Mouse (Mus musculus) left cerebral cortex, postnatal 25 days (tissue): ENCODE data around the gene Ski. TPM values are rescaled to one million over a fixed set of nuclear protein-coding genes. Genes with fewer than 3 reads are reported as not detected.

Experiments
- DNase-seq, 2 experiments: peaks; one replicate each; pipeline ENCODE4 v3.0.0; 2022; ENCODE audit warnings: low spot score in 2 of 2, mixed read lengths in 1 of 2
- intact Hi-C: fragments of 180-260 bp; cut with DNase I; formaldehyde crosslinking; loops from one replicate; pipeline ENCODE4 v1.15.1; 2025
- total RNA-seq, 2 experiments: library from RNA; stranded (reverse); gene quantifications; 2 replicates each; pipeline ENCODE4 v1.2.3; 2021

Gene Ski
- total RNA-seq, 2 experiments from 2014 or later: 111 to 112 TPM

DNA sequence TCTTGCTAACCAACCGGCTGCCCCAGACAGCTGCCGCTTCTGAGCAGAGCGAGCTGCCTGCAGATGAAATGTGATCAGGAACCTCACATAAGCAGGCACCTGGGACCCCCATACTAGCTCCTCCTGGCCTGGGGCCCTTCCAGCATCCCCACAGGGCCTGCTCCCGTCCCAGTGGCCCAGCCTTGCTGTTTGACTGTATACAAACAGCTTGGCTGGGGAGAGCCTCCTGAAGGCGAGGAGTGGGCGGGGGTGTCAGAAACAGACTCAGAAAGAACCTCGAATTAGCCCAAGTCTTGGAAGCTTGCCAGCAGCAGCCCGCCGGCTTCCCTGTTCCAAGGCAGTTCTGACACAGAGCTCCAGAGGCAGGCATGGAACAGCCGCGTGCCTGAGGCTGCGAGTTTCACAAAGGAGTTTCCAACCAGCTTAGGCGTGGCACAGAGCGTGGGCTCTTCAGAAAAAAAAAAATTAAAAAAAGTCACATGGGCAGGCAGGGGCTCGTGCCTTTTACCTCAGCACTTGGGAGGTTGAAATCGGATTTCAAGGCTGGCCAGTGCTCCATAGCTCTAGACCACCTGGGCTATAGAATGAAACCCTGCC is 99.8 kb downstream of the Ski start:
- intact Hi-C loops: loop anchor here (5.0 to 10.0 kb wide), 2 partner anchors 50 to 122 kb away; partner anchors contain the start of gene Faap20
- DNase-seq: peak; percentile 98 to 99

DNA sequence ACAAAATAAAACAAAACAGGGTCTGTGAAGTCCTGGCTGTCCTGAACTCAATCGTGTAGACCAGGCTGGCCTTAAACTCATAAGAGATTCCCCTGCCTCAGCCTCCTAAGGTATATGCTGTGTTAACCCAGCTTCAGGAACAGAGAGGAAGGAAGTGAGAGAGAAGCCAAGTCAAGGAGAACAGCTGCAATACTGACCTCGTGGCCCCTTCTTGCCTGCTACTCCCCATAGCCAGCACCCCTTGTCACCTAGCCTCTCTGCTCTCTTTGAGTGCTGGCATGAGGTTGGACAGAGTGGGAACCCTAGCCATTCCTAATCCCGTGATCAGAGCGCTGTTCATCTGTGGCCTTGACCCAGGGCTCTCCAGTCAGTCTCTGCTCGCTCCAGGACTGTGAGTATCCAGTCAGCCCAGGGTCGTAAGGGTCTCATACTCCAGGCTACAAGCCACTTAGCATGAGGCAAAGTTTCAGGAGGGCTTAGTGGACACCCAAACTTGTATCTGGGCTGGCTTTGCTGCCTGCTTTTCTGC is 100.4 kb downstream of the Ski start:
- intact Hi-C loops: loop anchor here (5.0 to 10.0 kb wide), 2 partner anchors 50 to 123 kb away; partner anchors contain the start of gene Faap20
- no peak for DNase-seq

DNA sequence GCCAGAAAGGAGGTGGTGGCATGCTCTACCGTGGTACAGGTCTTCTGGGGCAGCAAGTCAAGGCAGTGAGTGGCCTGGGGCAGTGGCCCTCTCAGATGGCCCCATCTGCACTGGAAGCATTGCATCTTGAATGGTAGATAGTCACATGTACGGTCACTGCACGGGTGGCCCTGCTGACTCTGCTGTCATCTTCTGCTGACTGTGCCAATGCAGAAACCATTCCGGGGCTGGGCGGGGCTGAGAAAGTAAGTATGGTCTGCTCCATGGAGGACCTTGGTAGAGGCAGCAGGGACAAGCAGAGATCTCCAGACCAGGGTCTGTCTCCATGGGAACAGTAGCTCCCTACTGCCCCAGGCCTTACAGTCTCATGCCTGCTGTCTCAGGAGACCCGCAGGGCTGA is 101.2 kb downstream of the Ski start:
- no peak for DNase-seq
- intact Hi-C loops: loop anchor here (5.0 to 10.0 kb wide), 2 partner anchors 51 to 124 kb away; partner anchors contain the start of gene Faap20

DNA sequence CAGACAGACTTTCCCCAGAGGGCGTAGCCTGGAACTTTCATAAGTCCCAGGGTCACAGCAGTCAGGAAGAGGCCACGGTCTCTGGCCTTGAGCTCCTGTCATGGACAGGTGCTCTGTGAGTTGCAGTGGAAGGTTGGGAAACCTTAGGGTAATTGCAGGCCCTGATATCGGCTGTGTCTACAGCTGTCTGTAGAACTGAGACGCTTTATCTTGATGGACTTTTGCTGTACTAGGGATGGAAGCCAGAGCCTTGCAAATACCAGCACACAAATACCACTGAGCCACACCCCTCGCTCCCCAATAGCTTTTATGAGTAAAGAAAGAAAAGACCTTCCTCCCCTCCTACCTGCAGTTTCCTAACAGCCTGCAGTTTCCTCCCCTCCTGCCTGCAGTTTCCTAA is 101.8 kb downstream of the Ski start:
- DNase-seq: no peak
- intact Hi-C loops: loop anchor here (5.0 to 10.0 kb wide), 2 partner anchors 52 to 124 kb away; partner anchors contain the start of gene Faap20

DNA sequence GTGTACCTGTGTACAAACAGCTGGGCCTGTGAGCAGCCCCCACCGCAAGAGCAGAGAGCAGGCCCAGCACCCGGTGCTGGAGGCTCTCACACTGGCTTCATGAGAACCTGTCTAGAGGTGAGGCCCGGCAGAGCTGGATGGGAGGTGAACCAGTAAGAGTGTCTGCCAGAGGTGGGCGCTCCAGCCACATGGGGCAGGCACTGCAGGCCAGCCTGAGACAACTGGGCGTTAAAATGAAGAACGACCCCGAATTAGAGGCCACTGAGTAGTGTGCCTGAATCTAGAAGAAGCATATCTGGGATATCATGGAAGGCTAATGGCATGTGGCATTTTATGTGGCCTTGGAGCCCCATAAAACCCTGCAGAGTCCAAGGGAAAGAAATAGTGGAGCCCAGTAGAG is 102.4 kb downstream of the Ski start:
- intact Hi-C loops: loop anchor here (5.0 to 10.0 kb wide), 2 partner anchors 52 to 125 kb away; partner anchors contain the start of gene Faap20
- DNase-seq: no peak

DNA sequence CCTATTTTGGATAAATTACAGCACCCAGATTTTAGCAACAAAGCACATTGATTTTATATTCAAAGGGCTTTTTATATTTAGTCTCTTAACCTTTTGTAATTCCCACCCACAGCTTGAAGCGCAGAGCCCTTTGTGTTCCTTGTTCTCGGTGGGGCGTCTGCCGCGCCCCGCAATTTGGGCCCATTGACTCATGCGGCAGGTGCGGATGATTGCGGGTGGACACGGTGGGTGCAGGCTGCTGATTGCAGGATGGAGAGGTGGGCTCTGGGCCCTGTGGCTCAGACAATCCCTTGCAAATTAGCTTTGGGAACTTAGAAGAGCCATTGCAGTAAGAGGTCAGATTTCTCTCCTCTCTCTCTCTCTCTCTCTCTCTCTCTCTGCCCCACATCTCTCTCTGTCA is 104.1 kb downstream of the Ski start:
- no peak for DNase-seq
- intact Hi-C loops: no loop called here

DNA sequence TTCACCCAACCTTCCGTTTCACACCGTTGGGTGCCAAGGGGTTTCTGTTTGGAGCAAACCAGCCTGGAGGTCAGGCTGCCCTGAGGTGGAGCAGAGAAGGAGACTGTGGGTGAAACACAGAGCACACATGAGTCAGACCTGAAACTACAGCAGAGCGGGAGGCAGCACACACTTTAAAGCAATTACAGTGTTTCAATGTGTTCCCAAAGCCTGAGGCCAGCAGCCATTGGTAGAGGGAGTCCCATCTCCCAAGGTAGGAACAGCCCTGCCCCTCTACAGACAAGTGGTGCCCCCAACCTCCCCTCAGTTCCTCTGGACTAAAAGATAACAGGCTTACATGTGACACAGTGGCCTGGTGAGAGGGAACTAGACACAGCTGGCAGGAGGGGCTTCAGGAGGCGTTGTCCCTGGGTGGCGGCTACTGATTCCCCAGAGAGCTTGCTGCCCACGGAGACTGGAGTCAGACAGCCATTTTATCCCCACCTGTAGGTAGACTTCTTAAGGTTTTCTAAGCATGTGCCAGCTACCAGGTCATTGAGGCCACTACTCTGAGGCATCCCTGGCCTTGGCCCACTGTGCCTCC is 104.9 kb downstream of the Ski start:
- no peak for DNase-seq
- intact Hi-C loops: no loop called here

DNA sequence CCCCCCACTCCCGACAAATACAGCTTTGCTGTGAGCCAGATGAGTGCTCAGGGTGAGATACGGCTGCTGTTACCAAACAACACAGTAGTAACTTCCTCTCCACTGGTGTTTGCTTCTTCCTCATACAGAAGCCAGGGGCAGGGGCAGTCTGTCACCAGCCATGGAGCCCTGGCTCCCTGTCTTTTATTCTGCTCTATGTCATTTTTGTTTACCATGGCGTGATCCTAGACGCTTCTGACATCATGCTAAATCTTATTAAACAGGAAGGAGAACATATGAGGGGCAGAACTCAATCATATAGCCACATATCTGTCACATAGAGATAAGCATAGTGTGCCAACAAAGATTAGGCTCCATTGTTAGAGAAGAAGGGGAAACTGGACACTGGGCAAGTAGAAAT is 105.8 kb downstream of the Ski start:
- no peak for DNase-seq
- intact Hi-C loops: no loop called here

DNA sequence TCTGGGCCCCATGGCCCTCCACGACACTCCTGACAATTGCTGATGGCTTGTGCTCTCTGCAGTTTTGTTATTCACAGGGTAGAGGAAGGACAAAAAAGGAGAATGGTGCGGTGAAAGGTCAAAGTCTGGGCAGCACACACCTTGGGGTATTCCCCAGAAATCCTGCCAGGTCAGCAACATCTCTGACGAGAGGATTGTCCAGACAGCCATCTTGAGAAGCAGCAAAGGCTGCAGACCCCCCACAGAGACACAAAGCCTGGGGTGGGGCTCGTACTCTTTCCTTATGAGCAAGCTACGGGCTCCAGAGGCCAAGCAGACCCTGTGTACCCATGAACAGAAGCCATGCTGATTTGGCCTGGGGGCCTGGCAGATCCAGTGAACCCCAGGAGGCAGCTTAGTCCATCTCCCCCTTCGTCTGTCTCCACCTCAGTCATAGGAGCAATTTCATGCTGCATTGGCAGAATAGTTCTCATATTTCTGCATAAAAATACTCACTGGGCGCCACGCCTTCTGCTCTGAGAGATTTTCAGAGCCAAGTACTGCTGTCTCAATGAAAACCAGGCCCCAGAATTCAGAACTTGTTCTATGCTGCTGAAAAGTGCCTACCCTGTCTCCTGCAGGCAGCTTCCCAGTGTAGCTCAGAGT is 108.5 kb downstream of the Ski start:
- DNase-seq: peak in 1 of 2 experiments; percentile 80

DNA sequence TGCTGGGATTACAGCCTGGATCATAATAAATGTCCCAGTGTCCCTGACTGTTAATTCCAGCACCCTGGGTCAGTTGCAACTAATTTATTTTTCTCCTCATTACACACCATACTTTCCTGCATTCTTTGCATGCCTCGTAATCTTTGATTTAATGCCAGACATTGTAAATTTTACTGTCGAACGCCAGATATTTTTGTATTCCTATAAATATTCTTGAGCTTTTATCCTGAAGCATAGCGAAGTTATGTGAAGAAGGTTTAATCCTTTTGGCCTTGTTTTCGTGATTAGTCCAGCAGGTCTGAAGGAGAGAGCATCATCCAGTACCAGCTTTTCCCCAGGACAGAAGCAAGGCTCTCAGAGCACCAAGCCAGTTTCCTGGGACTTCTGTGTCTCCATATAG is 112.9 kb downstream of the Ski start:
- intact Hi-C loops: no loop called here
- no peak for DNase-seq

More for the DNA sequence above, 108.5 kb downstream of the Ski start:
- intact Hi-C loops: no loop called here

DNA sequence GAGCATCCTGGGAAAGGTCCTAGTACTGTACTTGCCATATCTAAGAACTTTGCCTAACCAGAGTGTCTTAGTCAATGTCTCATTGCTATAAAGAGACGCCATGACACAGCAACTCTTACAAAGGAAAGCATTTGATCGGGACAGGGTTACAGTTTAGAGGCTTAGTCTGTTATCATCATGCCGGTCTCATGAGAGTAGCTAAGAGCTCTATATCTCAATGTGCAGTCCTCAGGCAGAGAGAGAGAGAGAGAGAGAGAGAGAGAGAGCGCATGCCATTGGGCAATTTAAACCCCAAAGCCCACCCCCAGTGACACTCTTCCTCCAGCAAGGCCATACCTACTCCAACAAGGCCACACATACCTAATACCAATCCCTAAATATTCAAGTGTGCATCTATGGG is 114.5 kb downstream of the Ski start:
- no peak for DNase-seq
- intact Hi-C loops: no loop called here

Other genes starting within 250 kb of the Ski start
- gene Plch2, start 165.8 kb downstream of the Ski start, total RNA-seq: 10 to 100 TPM; 76.2 to 81.5 TPM
- gene Pex10, start 155.6 kb downstream of the Ski start, total RNA-seq: 10 to 100 TPM; 18.7 to 20.2 TPM
- gene Rer1, start 136.2 kb downstream of the Ski start, total RNA-seq: 10 to 100 TPM; 60.9 to 69.4 TPM
- gene Morn1, start 136.0 kb downstream of the Ski start, total RNA-seq: 1 to 10 TPM; 8.6 to 9.7 TPM
- gene Faap20, start 27.2 kb upstream of the Ski start, total RNA-seq: 10 to 100 TPM; 24.2 to 27.3 TPM
- 100 to 1,000 TPM; 218 to 220 TPM for gene Prkcz, start 138.8 kb upstream of the Ski start, total RNA-seq
- 10 to 100 TPM; 73.4 to 78.2 TPM for gene Gabrd, start 175.5 kb upstream of the Ski start, total RNA-seq
- gene Cfap74, start 186.6 kb upstream of the Ski start, total RNA-seq: 10 to 100 TPM; 12.7 to 13.7 TPM
- gene Tmem52, start 246.5 kb upstream of the Ski start, total RNA-seq: 1 to 10 TPM; 1.5 TPM